Mouse (Mus musculus) pancreas, adult 10 weeks (tissue): Measurements from ENCODE around the gene Hectd2. TPM values are rescaled to one million over a fixed set of nuclear protein-coding genes. Genes with fewer than 3 reads are reported as not detected.

ENCODE experiments used
- polyA plus RNA-seq: library from polyadenylated mRNA; stranded (reverse); fragments of 350-450 nt; fragmentation: Illumina TruSeq; extraction: RNeasy Lipid Tissue Mini Kit (QIAGEN cat#74804); gene quantifications from one replicate; pipeline ENCODE4 v1.2.3, GENCODE M21; 2015; ENCODE audit warnings: low read depth, low replicate concordance; ENCODE audit not compliant: insufficient read depth

The Hectd2 gene
- 0.61 TPM for polyA plus RNA-seq

GRCm38 (mm10) chr19:36554046-36554784 lies at the start of gene Hectd2:
Hectd2 (plus strand) TSS chr19:36554639.

Other genes starting within 250 kb of the Hectd2 start
- 2.5 TPM for gene Pcgf5, start 206.3 kb upstream of the Hectd2 start, polyA plus RNA-seq
- gene Ppp1r3c, start 182.0 kb downstream of the Hectd2 start, polyA plus RNA-seq: 2.3 TPM